Mouse (Mus musculus): ENCODE data around the gene Spock2. TPM values are rescaled to one million over a fixed set of nuclear protein-coding genes. Genes with fewer than 3 reads are reported as not detected.

The Spock2 gene
- polyA plus RNA-seq, 1 experiment from 2014 or later: 67.5 TPM

GRCm38 (mm10) chr10:60097774-60098173, 8.2 kb upstream of the Spock2 start:
- H3K27ac ChIP-seq (replicated peaks; ENCODE audit: low read depth, low read length): no peak overlapping the region
- no peaks in the 10 kb centered on the region for H3K9me3 ChIP-seq (ENCODE audit: control insufficient read depth, low read length)
- H3K9ac ChIP-seq (replicated peaks; ENCODE audit: low read length): no peak overlapping the region
- H3K4me2 ChIP-seq (ENCODE audit: low read length): no peak overlapping the region
- 0 out of 2 replicates have a peak, but pooled peaks cover 10% of the 10 kb centered on the region for H3K4me1 ChIP-seq (ENCODE audit: control insufficient read depth, insufficient read depth, low read length)
- peaks cover 6% of the 10 kb centered on the region; the same call in 1 of the 2 replicates for H3K36me3 ChIP-seq (ENCODE audit: control insufficient read depth, insufficient read depth, low read length)
- no peaks in the 10 kb centered on the region for H3K27me3 ChIP-seq (ENCODE audit: control insufficient read depth, insufficient read depth, low read length)
- ATAC-seq (ENCODE audit: low FRiP score, low TSS enrichment) (no peak), DNase-seq (no peak)
- H3K4me3 ChIP-seq (replicated peaks; ENCODE audit: low read depth, low read length): no peak overlapping the region
- WGBS: 89% methylated on average over 5 of the region's 5 CpGs

GRCm38 (mm10) chr10:60105391-60106145, 451 bp upstream of the Spock2 start:
- H3K4me1 ChIP-seq (ENCODE audit: control insufficient read depth, insufficient read depth, low read length): peaks cover 35% of the 10 kb centered on the region
- ATAC-seq (ENCODE audit: low FRiP score, low TSS enrichment) (no peak; the same call in 1 of the 2 replicates), DNase-seq (peak; percentile 32)
- peak overlapping the region; percentile 90 for H3K9ac ChIP-seq (replicated peaks; ENCODE audit: low read length)
- 11% methylated on average over 20 of the region's 20 CpGs for WGBS
- peak overlapping the region; percentile 91 for H3K27ac ChIP-seq (replicated peaks; ENCODE audit: low read depth, low read length)
- 0 out of 2 replicates have a peak, but pooled peaks cover 2% of the 10 kb centered on the region for H3K36me3 ChIP-seq (ENCODE audit: control insufficient read depth, insufficient read depth, low read length)
- no peaks in the 10 kb centered on the region for H3K27me3 ChIP-seq (ENCODE audit: control insufficient read depth, insufficient read depth, low read length)
- H3K4me3 ChIP-seq (replicated peaks; ENCODE audit: low read depth, low read length): peak overlapping the region; percentile 73
- H3K9me3 ChIP-seq (ENCODE audit: control insufficient read depth, low read length): no peaks in the 10 kb centered on the region
- peak overlapping the region; percentile 83 for H3K4me2 ChIP-seq (ENCODE audit: low read length)

- Histone ChIP-seq H3K9ac (replicated peaks; ENCODE audit: low read length) (peak overlapping the region; percentile 90), H3K4me3 (replicated peaks; ENCODE audit: low read depth, low read length) (peak overlapping the region; percentile 73), H3K9me3 (ENCODE audit: control insufficient read depth, low read length) (no peaks in the 10 kb centered on the region), H3K27me3 (ENCODE audit: control insufficient read depth, insufficient read depth, low read length) (no peaks in the 10 kb centered on the region), H3K4me1 (ENCODE audit: control insufficient read depth, insufficient read depth, low read length) (peaks cover 38% of the 10 kb centered on the region), H3K27ac (replicated peaks; ENCODE audit: low read depth, low read length) (peak overlapping the region; percentile 91), H3K36me3 (ENCODE audit: control insufficient read depth, insufficient read depth, low read length) (0 out of 2 replicates have a peak, but pooled peaks cover 3% of the 10 kb centered on the region), H3K4me2 (ENCODE audit: low read length) (peak overlapping the region; percentile 83)
- WGBS: 0% methylated on average over 57 of the region's 57 CpGs
- ATAC-seq (ENCODE audit: low FRiP score, low TSS enrichment): peak; percentile 68
- DNase-seq: peak; percentile 83
Observed at GRCm38 (mm10) chr10:60106531-60107186, 640 bp downstream of the Spock2 start.

DNA sequence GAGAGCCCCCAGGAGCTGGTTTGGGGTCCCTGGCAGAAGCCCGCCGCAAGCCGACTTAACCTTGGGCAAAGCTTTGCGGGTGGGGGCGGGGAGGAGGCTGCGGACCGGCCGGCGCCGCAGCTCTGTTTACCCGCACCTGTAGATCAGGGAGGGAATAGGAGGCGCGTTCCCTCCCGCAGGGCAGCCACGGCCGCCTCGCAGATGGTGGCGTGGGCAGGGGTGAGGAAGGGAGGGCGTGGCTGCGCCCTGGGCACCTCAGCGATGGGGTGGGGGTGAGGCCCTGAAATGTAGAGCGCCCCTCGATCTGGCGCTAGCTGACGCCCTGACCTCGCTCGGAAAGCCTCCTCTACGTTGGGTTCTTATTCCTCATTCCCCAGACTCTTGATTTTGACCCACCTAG, 1.4 kb downstream of the Spock2 start:
- peak overlapping the region; percentile 91 for H3K27ac ChIP-seq (replicated peaks; ENCODE audit: low read depth, low read length)
- peak overlapping the region; percentile 73 for H3K4me3 ChIP-seq (replicated peaks; ENCODE audit: low read depth, low read length)
- WGBS: 0% methylated on average over 27 of the region's 28 CpGs
- H3K27me3 ChIP-seq (ENCODE audit: control insufficient read depth, insufficient read depth, low read length): no peaks in the 10 kb centered on the region
- ATAC-seq (ENCODE audit: low FRiP score, low TSS enrichment) (peak; percentile 9; the same call in 1 of the 2 replicates), DNase-seq (peak; percentile 66)
- H3K36me3 ChIP-seq (ENCODE audit: control insufficient read depth, insufficient read depth, low read length): 0 out of 2 replicates have a peak, but pooled peaks cover 3% of the 10 kb centered on the region
- peak overlapping the region; percentile 83 for H3K4me2 ChIP-seq (ENCODE audit: low read length)
- H3K4me1 ChIP-seq (ENCODE audit: control insufficient read depth, insufficient read depth, low read length): peaks cover 38% of the 10 kb centered on the region
- peak overlapping the region; percentile 90 for H3K9ac ChIP-seq (replicated peaks; ENCODE audit: low read length)
- H3K9me3 ChIP-seq (ENCODE audit: control insufficient read depth, low read length): no peaks in the 10 kb centered on the region

DNA sequence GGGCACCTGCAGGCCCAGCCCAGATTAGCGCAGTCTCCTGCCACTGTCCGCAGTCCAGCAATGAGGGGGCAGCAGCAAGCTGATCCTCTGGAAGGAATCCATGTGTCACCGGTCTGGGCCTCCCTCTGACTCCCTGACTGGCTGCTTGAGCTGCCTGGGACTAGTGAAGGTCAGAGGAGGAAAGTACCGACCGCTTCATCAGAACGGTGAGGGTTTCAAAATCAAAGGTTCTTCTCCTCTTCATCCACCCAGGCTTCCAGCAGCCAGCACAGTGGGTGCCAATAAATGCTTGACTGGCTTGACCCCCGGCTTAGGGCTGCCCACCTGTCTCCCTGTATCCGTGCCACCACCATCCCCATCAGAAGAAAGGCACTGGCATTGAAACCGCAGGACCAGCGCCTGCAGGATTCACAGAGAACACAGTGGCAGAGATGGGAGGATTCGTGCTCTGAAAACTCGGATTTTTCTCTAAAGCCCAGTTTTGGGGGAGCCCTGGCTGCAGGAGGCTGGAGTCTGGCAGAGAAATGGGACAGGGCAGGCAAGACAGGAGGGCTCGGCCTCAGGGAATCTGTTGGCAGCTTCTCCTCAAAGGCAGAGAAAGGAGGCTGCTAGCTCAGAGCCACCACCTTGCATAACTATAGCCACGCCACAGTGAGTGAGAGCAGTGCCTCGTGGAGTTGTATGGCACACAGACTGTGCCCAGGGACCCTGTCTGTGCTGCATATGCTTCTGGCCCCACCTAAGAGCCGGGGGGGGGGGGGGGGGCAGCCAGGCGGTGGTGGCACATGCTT, 2.5 kb downstream of the Spock2 start:
- Histone ChIP-seq H3K27me3 (ENCODE audit: control insufficient read depth, insufficient read depth, low read length) (no peaks in the 10 kb centered on the region), H3K4me1 (ENCODE audit: control insufficient read depth, insufficient read depth, low read length) (peaks cover 38% of the 10 kb centered on the region), H3K9ac (replicated peaks; ENCODE audit: low read length) (peak overlapping the region; percentile 90), H3K4me2 (ENCODE audit: low read length) (peak overlapping the region; percentile 83), H3K36me3 (ENCODE audit: control insufficient read depth, insufficient read depth, low read length) (0 out of 2 replicates have a peak, but pooled peaks cover 3% of the 10 kb centered on the region), H3K27ac (replicated peaks; ENCODE audit: low read depth, low read length) (peak overlapping the region; percentile 54), H3K4me3 (replicated peaks; ENCODE audit: low read depth, low read length) (peak overlapping the region; percentile 73), H3K9me3 (ENCODE audit: control insufficient read depth, low read length) (no peaks in the 10 kb centered on the region)
- no peak for ATAC-seq (ENCODE audit: low FRiP score, low TSS enrichment)
- 37% methylated on average over 17 of the region's 17 CpGs for WGBS
- DNase-seq: no peak

DNA sequence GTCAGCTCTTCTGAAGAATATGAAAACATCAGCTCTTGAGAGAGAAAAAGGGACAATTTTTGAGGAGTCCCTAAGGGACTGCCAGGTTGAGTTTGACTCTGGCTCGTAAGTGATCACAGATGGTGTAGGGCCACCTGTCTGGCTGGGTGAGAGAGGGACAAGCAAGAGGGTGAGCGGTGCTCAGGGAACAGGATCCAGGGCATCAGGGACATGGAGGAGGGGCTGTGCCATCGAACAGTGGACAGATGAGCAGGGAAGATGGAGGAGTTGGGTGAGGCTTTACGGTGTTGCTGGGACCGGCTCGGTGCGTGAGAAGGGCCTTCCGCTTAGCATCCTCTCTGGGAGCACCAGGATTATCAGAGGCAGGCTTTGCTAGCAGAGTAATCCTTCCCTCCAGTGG, 3.3 kb downstream of the Spock2 start:
- no peak overlapping the region for H3K4me3 ChIP-seq (replicated peaks; ENCODE audit: low read depth, low read length)
- no peak overlapping the region; the same call in 1 of the 2 replicates for H3K9ac ChIP-seq (replicated peaks; ENCODE audit: low read length)
- ATAC-seq (ENCODE audit: low FRiP score, low TSS enrichment) (no peak), DNase-seq (no peak)
- peak overlapping the region; percentile 39 for H3K27ac ChIP-seq (replicated peaks; ENCODE audit: low read depth, low read length)
- no peaks in the 10 kb centered on the region for H3K9me3 ChIP-seq (ENCODE audit: control insufficient read depth, low read length)
- 0 out of 2 replicates have a peak, but pooled peaks cover 3% of the 10 kb centered on the region for H3K36me3 ChIP-seq (ENCODE audit: control insufficient read depth, insufficient read depth, low read length)
- H3K4me1 ChIP-seq (ENCODE audit: control insufficient read depth, insufficient read depth, low read length): peaks cover 38% of the 10 kb centered on the region
- 61% methylated on average over 8 of the region's 8 CpGs for WGBS
- H3K27me3 ChIP-seq (ENCODE audit: control insufficient read depth, insufficient read depth, low read length): no peaks in the 10 kb centered on the region
- peak overlapping the region; percentile 38 for H3K4me2 ChIP-seq (ENCODE audit: low read length)

GRCm38 (mm10) chr10:60109989-60110388, 4.0 kb downstream of the Spock2 start:
- Histone ChIP-seq H3K27ac (replicated peaks; ENCODE audit: low read depth, low read length) (peak overlapping the region; percentile 39), H3K4me3 (replicated peaks; ENCODE audit: low read depth, low read length) (no peak overlapping the region), H3K4me2 (ENCODE audit: low read length) (peak overlapping the region; percentile 38)

DNA sequence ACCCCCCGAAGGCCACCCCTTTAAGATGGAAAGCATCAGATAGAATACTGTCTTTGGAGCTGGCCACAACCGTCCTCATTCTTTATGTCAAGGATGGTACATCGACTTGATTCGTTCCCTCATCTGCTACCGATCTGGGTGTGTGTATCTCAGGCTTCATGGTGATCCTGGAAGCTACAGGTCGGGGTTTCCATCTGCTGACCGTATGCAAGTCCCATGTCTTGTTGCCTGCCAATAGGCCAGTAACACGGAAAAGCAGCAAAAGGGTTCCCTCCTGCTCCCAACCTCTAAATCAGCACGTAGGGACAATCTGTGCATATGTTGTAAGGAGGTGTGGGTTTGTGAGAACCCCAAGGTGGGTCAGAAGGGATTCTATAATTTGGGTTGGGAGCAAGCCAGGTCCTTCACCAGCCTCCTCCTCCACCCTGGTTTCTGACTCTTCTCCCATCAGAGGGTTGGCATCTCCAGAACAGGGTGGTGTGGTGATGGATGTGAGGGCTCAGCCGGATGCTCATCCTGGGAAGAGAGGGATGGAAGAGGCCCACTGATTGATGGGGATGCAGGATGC, 5.0 kb downstream of the Spock2 start:
- DNase-seq (no peak), ATAC-seq (ENCODE audit: low FRiP score, low TSS enrichment) (no peak)
- Histone ChIP-seq H3K27me3 (ENCODE audit: control insufficient read depth, insufficient read depth, low read length) (no peaks in the 10 kb centered on the region), H3K9ac (replicated peaks; ENCODE audit: low read length) (no peak overlapping the region), H3K4me2 (ENCODE audit: low read length) (no peak overlapping the region), H3K4me1 (ENCODE audit: control insufficient read depth, insufficient read depth, low read length) (peaks cover 36% of the 10 kb centered on the region), H3K4me3 (replicated peaks; ENCODE audit: low read depth, low read length) (no peak overlapping the region), H3K27ac (replicated peaks; ENCODE audit: low read depth, low read length) (no peak overlapping the region), H3K36me3 (ENCODE audit: control insufficient read depth, insufficient read depth, low read length) (0 out of 2 replicates have a peak, but pooled peaks cover 3% of the 10 kb centered on the region), H3K9me3 (ENCODE audit: control insufficient read depth, low read length) (no peaks in the 10 kb centered on the region)
- WGBS: 90% methylated on average over 10 of the region's 10 CpGs

More at GRCm38 (mm10) chr10:60109989-60110388, 4.0 kb downstream of the Spock2 start:
- 59% methylated on average over 8 of the region's 8 CpGs for WGBS
- no peaks in the 10 kb centered on the region for H3K9me3 ChIP-seq (ENCODE audit: control insufficient read depth, low read length)
- no peak overlapping the region; the same call in 1 of the 2 replicates for H3K9ac ChIP-seq (replicated peaks; ENCODE audit: low read length)
- ATAC-seq (ENCODE audit: low FRiP score, low TSS enrichment) (no peak), DNase-seq (no peak)
- 0 out of 2 replicates have a peak, but pooled peaks cover 3% of the 10 kb centered on the region for H3K36me3 ChIP-seq (ENCODE audit: control insufficient read depth, insufficient read depth, low read length)
- peaks cover 35% of the 10 kb centered on the region for H3K4me1 ChIP-seq (ENCODE audit: control insufficient read depth, insufficient read depth, low read length)
- H3K27me3 ChIP-seq (ENCODE audit: control insufficient read depth, insufficient read depth, low read length): no peaks in the 10 kb centered on the region
